Mouse (Mus musculus): Measurements from ENCODE around the gene Bloc1s1.

DNA sequence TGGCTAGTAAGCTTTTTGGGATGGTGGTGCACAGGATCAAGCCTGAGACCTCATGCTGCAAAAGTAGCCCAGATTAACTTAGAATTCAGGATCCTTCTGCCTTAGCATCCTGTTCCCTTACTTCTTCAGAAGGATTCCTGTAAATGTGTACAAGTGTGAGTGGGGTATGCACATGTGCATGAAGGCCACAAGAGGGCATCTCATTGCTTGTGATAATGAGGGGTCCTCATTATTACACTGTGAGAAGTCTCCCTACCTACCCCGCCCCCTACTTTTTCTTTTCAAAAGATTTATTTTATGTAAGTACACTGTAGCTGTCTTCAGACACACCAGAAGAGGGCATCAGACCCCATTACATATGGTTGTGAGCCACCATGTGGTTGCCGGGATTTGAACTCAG, 8.3 kb downstream of the Bloc1s1 start:
- TF ChIP-seq CTCF (IDR thresholded peaks at IDR 0.05; ENCODE audit: extremely low read depth, insufficient read length, insufficient replicate concordance, low read depth, low read length) = no peak
- no peak for TF ChIP-seq POLR2A (IDR thresholded peaks at IDR 0.05; ENCODE audit: low read depth, low read length)

Data from small intestine, adult 2 months (tissue).